Mouse (Mus musculus): ENCODE data around the gene Phf5a.

GRCm38 (mm10) chr15:81833481-81833880 is 38.2 kb downstream of the Phf5a start:
- TF ChIP-seq CTCF (IDR thresholded peaks at IDR 0.05; ENCODE audit: borderline replicate concordance, insufficient read depth, low read depth, low read length) (no peak), POLR2A (IDR thresholded peaks at IDR 0.05; ENCODE audit: borderline replicate concordance, insufficient read depth, low read length) (no peak)

Data from cerebellum, adult 2 months (tissue).